Comparison of ENCODE assay signal across 8 mouse cellular contexts in genomic region chr4:148150953-148151266, GRCm38 (mm10). TPM values are rescaled to one million over a fixed set of nuclear protein-coding genes. Genes with fewer than 3 reads are reported as not detected.
DNase-seq lines count a peak whose midpoint lies in the region; ATAC-seq lines count a peak whose summit lies in the region.
"Had no signal": no experiment of that assay in that cellular context is flagged by ENCODE, and none has a peak within 500 bp of the region (broad histone marks: within the 10 kb centered on the region; RNA-seq: fewer than 3 reads in every experiment).

No protein-coding gene starts in this region.

- H3K9ac ChIP-seq in lung, embryonic 16.5 days (ENCODE audit: low read length), result peak overlapping the region; percentile 76
- no peak overlapping the region for H3K9ac ChIP-seq in limb, embryonic 11.5 days (ENCODE audit: low read length)
- no peak overlapping the region for H3K9ac ChIP-seq in stomach, embryonic 14.5 days (replicated peaks; ENCODE audit: low read depth, low read length)

- H3K27me3 ChIP-seq in lung, embryonic 16.5 days (ENCODE audit: control insufficient read depth, insufficient read depth, low read depth, low read length), result no peaks in the 10 kb centered on the region
- H3K27me3 ChIP-seq in forebrain, embryonic 10.5 days (ENCODE audit: poor library complexity, severe bottlenecking), result 0 out of 2 replicates have a peak, but pooled peaks cover 9% of the 10 kb centered on the region
- no peaks in the 10 kb centered on the region for H3K27me3 ChIP-seq in limb, embryonic 11.5 days (ENCODE audit: control insufficient read depth, insufficient read depth, low read length)
- H3K27me3 ChIP-seq in stomach, embryonic 14.5 days (ENCODE audit: control insufficient read depth, insufficient read depth, low read length), result no peaks in the 10 kb centered on the region

- peaks cover 6% of the 10 kb centered on the region; the same call in 1 of the 2 replicates for H3K4me1 ChIP-seq in lung, embryonic 16.5 days (replicated peaks; ENCODE audit: control insufficient read depth, insufficient read depth, low read length)
- H3K4me1 ChIP-seq in forebrain, embryonic 10.5 days, result peaks cover 28% of the 10 kb centered on the region
- peaks cover 16% of the 10 kb centered on the region for H3K4me1 ChIP-seq in limb, embryonic 11.5 days (ENCODE audit: control insufficient read depth, insufficient read depth, low read length)
- no peaks in the 10 kb centered on the region for H3K4me1 ChIP-seq in stomach, embryonic 14.5 days (ENCODE audit: control insufficient read depth, insufficient read depth, low read length)

- no peak for ATAC-seq in lung, embryonic 16.5 days (ENCODE audit: low read depth)
- no peak for ATAC-seq in limb, embryonic 11.5 days (ENCODE audit: insufficient number of reproducible peaks, low FRiP score, low TSS enrichment, low read depth)
- no peak; the same call in 1 of the 2 replicates for ATAC-seq in stomach, embryonic 14.5 days (ENCODE audit: insufficient number of reproducible peaks, insufficient read depth, low FRiP score, low read depth)

- H3K4me3 ChIP-seq in lung, embryonic 16.5 days (ENCODE audit: low read length), result peak overlapping the region; percentile 72
- peak overlapping the region; percentile 76 for H3K4me3 ChIP-seq in forebrain, embryonic 10.5 days
- peak overlapping the region; percentile 41; the same call in 1 of the 2 replicates for H3K4me3 ChIP-seq in limb, embryonic 11.5 days (ENCODE audit: low read depth, low read length)
- H3K4me3 ChIP-seq in stomach, embryonic 14.5 days (ENCODE audit: low read depth, low read length), result peak overlapping the region; percentile 61

- H3K27ac ChIP-seq in lung, embryonic 16.5 days (ENCODE audit: low read length), result no peak overlapping the region
- H3K27ac ChIP-seq in forebrain, embryonic 10.5 days, result peak overlapping the region; percentile 91
- H3K27ac ChIP-seq in limb, embryonic 11.5 days (replicated peaks; ENCODE audit: low read depth, low read length), result no peak overlapping the region
- H3K27ac ChIP-seq in stomach, embryonic 14.5 days (ENCODE audit: low read length), result no peak overlapping the region

- H3K9me3 ChIP-seq in lung, embryonic 16.5 days (ENCODE audit: control insufficient read depth, low read length), result no peaks in the 10 kb centered on the region
- H3K9me3 ChIP-seq in forebrain, embryonic 10.5 days, result no peaks in the 10 kb centered on the region
- H3K9me3 ChIP-seq in limb, embryonic 11.5 days (ENCODE audit: control insufficient read depth, low read length), result no peaks in the 10 kb centered on the region
- H3K9me3 ChIP-seq in stomach, embryonic 14.5 days (ENCODE audit: control insufficient read depth, low read depth, low read length), result no peaks in the 10 kb centered on the region

- H3K4me2 ChIP-seq in lung, embryonic 16.5 days (ENCODE audit: low read depth, low read length), result peak overlapping the region; percentile 96
- peak overlapping the region; percentile 88 for H3K4me2 ChIP-seq in limb, embryonic 11.5 days (ENCODE audit: low read depth, severe bottlenecking)
- peak overlapping the region; percentile 93 for H3K4me2 ChIP-seq in stomach, embryonic 14.5 days (replicated peaks; ENCODE audit: low read depth, low read length)

- 27% methylated on average over 3 of the region's 3 CpGs for WGBS in lung, embryonic 16.5 days
- WGBS in forebrain, embryonic 10.5 days, result 71% methylated on average over 3 of the region's 3 CpGs
- 54% methylated on average over 3 of the region's 3 CpGs for WGBS in limb, embryonic 11.5 days
- WGBS in stomach, embryonic 14.5 days, result 20% methylated on average over 3 of the region's 3 CpGs

- DNase-seq in lung, postnatal 25 days (ENCODE audit: low spot score), result no peak
- DNase-seq in forebrain, embryonic 10.5 days (ENCODE audit: extremely low spot score, low spot score), result no peak
- DNase-seq in limb, embryonic 11.5 days (ENCODE audit: low spot score), result no peak
- DNase-seq in layer of hippocampus, postnatal 10 days (ENCODE audit: low spot score in 2 of 2), result no peak
- DNase-seq in adrenal gland, postnatal 36 days, result no peak
- DNase-seq: kidney, postnatal 14 days had no signal

- no peaks in the 10 kb centered on the region for H3K36me3 ChIP-seq in lung, embryonic 16.5 days (ENCODE audit: control insufficient read depth, insufficient read depth, low read length)
- H3K36me3 ChIP-seq in forebrain, embryonic 10.5 days (replicated peaks), result peaks cover 66% of the 10 kb centered on the region
- H3K36me3 ChIP-seq in limb, embryonic 11.5 days (ENCODE audit: control insufficient read depth, insufficient read depth, low read length), result no peaks in the 10 kb centered on the region; the same call in 1 of the 2 replicates
- no peaks in the 10 kb centered on the region for H3K36me3 ChIP-seq in stomach, embryonic 14.5 days (ENCODE audit: control insufficient read depth, insufficient read depth, low read length)

RNA-seq across cellular contexts. Expression of gene Fbxo6, which starts 1.0 kb away (rescaled TPM):
- 13.7 and 17.3 TPM in 2 replicates for polyA plus RNA-seq in lung, embryonic 16.5 days (2015; fragmentation: Nextera tagmentation; extraction: Ambion mirVana)
- polyA plus RNA-seq in forebrain, embryonic 10.5 days (2016; fragmentation: Nextera tagmentation; extraction: Ambion mirVana), result 8.4 and 10.4 TPM in 2 replicates
- polyA plus RNA-seq in limb, embryonic 11.5 days (2014; fragmentation: Nextera tagmentation; extraction: Ambion mirVana), result 11.0 and 11.5 TPM in 2 replicates
- 13.9 and 17.6 TPM in 2 replicates for polyA plus RNA-seq in stomach, embryonic 14.5 days (2014; fragmentation: Nextera tagmentation; extraction: Ambion mirVana)
- total RNA-seq in layer of hippocampus, postnatal 10 days (2021), result 10 to 100 TPM; 22.6 to 26.3 TPM
- total RNA-seq in adrenal gland, postnatal 36 days (2021), result 10 to 100 TPM; 48.5 to 58.3 TPM

RNA-seq across cellular contexts. Expression of gene Fbxo44, which starts 9.4 kb away (rescaled TPM):
- 11.9 and 12.1 TPM in 2 replicates for polyA plus RNA-seq in lung, embryonic 16.5 days (2015; fragmentation: Nextera tagmentation; extraction: Ambion mirVana)
- 33.4 and 34.4 TPM in 2 replicates for polyA plus RNA-seq in forebrain, embryonic 10.5 days (2016; fragmentation: Nextera tagmentation; extraction: Ambion mirVana)
- polyA plus RNA-seq in limb, embryonic 11.5 days (2014; fragmentation: Nextera tagmentation; extraction: Ambion mirVana), result 10.4 and 12.2 TPM in 2 replicates
- polyA plus RNA-seq in stomach, embryonic 14.5 days (2014; fragmentation: Nextera tagmentation; extraction: Ambion mirVana), result 11.9 and 14.2 TPM in 2 replicates
- 10 to 100 TPM; 86.6 to 87.7 TPM for total RNA-seq in layer of hippocampus, postnatal 10 days (2021)
- 10 to 100 TPM; 10.7 to 12.9 TPM for total RNA-seq in adrenal gland, postnatal 36 days (2021)

RNA-seq across cellular contexts. Expression of gene Fbxo2, which starts 9.5 kb away (rescaled TPM):
- 0.50 and 1.4 TPM in 2 replicates for polyA plus RNA-seq in lung, embryonic 16.5 days (2015; fragmentation: Nextera tagmentation; extraction: Ambion mirVana)
- 0.97 and 1.4 TPM in 2 replicates for polyA plus RNA-seq in forebrain, embryonic 10.5 days (2016; fragmentation: Nextera tagmentation; extraction: Ambion mirVana)
- 0.58 and 1.0 TPM in 2 replicates for polyA plus RNA-seq in limb, embryonic 11.5 days (2014; fragmentation: Nextera tagmentation; extraction: Ambion mirVana)
- polyA plus RNA-seq in stomach, embryonic 14.5 days (2014; fragmentation: Nextera tagmentation; extraction: Ambion mirVana), result 1.3 and 1.7 TPM in 2 replicates
- 10 to 100 TPM; 45.9 to 49.7 TPM for total RNA-seq in layer of hippocampus, postnatal 10 days (2021)
- total RNA-seq in adrenal gland, postnatal 36 days (2021), result 1 to 10 TPM; 3.9 to 5.1 TPM

RNA-seq across cellular contexts. Expression of gene Draxin, which starts 20.4 kb away (rescaled TPM):
- polyA plus RNA-seq in lung, embryonic 16.5 days (2015; fragmentation: Nextera tagmentation; extraction: Ambion mirVana), result 0.08 and 0.10 TPM in 2 replicates
- polyA plus RNA-seq in forebrain, embryonic 10.5 days (2016; fragmentation: Nextera tagmentation; extraction: Ambion mirVana), result 1.6 and 2.2 TPM in 2 replicates
- polyA plus RNA-seq in limb, embryonic 11.5 days (2014; fragmentation: Nextera tagmentation; extraction: Ambion mirVana), result 2.0 and 2.5 TPM in 2 replicates
- 0.07 and 0.20 TPM in 2 replicates for polyA plus RNA-seq in stomach, embryonic 14.5 days (2014; fragmentation: Nextera tagmentation; extraction: Ambion mirVana)
- 10 to 100 TPM in 1 of 2 experiments, 1 to 10 TPM in 1; 9.9 to 10.8 TPM for total RNA-seq in layer of hippocampus, postnatal 10 days (2021)
- total RNA-seq in adrenal gland, postnatal 36 days (2021), result under 1 TPM; 0.10 to 0.20 TPM

RNA-seq across cellular contexts. Expression of gene Mad2l2, which starts 20.7 kb away (rescaled TPM):
- polyA plus RNA-seq in lung, embryonic 16.5 days (2015; fragmentation: Nextera tagmentation; extraction: Ambion mirVana), result 47.6 and 50.2 TPM in 2 replicates
- 61.8 and 64.5 TPM in 2 replicates for polyA plus RNA-seq in forebrain, embryonic 10.5 days (2016; fragmentation: Nextera tagmentation; extraction: Ambion mirVana)
- polyA plus RNA-seq in limb, embryonic 11.5 days (2014; fragmentation: Nextera tagmentation; extraction: Ambion mirVana), result 91.8 and 104 TPM in 2 replicates
- 51.2 and 54.7 TPM in 2 replicates for polyA plus RNA-seq in stomach, embryonic 14.5 days (2014; fragmentation: Nextera tagmentation; extraction: Ambion mirVana)
- 10 to 100 TPM; 24.1 to 26.5 TPM for total RNA-seq in layer of hippocampus, postnatal 10 days (2021)
- total RNA-seq in adrenal gland, postnatal 36 days (2021), result 10 to 100 TPM; 23.1 to 27.1 TPM
